Mouse (Mus musculus) ES-E14 (cell line): Measurements from ENCODE around the gene Trim45. TPM values are rescaled to one million over a fixed set of nuclear protein-coding genes. Genes with fewer than 3 reads are reported as not detected.

Source experiments
- DNase-seq: peaks from one replicate; pipeline ENCODE4 v3.0.0-alpha.2; 2013; ENCODE audit warnings: low read depth, low spot score
- H3K27ac ChIP-seq: 2 replicates; pipeline ENCODE4 v1.5.1; 2012; ENCODE audit warnings: low read depth, mild to moderate bottlenecking, low read length, moderate library complexity, mixed read lengths; ENCODE audit not compliant: poor library complexity, insufficient read depth, severe bottlenecking
- H3K36me3 ChIP-seq: 2 replicates; pipeline ENCODE4 v1.6.1; 2012; ENCODE audit warnings: mild to moderate bottlenecking, low read length, moderate library complexity, mixed read lengths; ENCODE audit not compliant: control insufficient read depth, poor library complexity, insufficient read depth, severe bottlenecking
- H3K4me1 ChIP-seq, 2 experiments: fragments of 150-350 bp in 1 of 2; sonication (generic) in 1 of 2; 2 replicates each; pipeline ENCODE4 v1.6.1; 2012; ENCODE audit warnings: low read length in 2 of 2, mild to moderate bottlenecking in 1 of 2, mixed read lengths in 1 of 2; ENCODE audit not compliant: control insufficient read depth in 2 of 2, insufficient read depth in 2 of 2, poor library complexity in 1 of 2
- H3K4me3 ChIP-seq, 2 experiments: fragments of 150-350 bp in 1 of 2; sonication (generic) in 1 of 2; 2 replicates each; pipeline ENCODE4 v1.5.1; 2012; ENCODE audit warnings: low read length in 2 of 2, low read depth in 1 of 2, mild to moderate bottlenecking in 1 of 2, mixed read lengths in 1 of 2; ENCODE audit not compliant: insufficient read depth in 1 of 2, poor library complexity in 1 of 2, severe bottlenecking in 1 of 2
- H3K9ac ChIP-seq: 2 replicates; pipeline ENCODE4 v1.6.1; 2012; ENCODE audit warnings: low read depth, mild to moderate bottlenecking, low read length, mixed read lengths; ENCODE audit not compliant: poor library complexity, insufficient read depth, severe bottlenecking
- H3K9me3 ChIP-seq: fragments of 150-350 bp; sonication (generic); 2 replicates; pipeline ENCODE4 v1.6.1; 2012; ENCODE audit warnings: low read depth, mild to moderate bottlenecking, low read length; ENCODE audit not compliant: control insufficient read depth, insufficient read depth
- CHD2 ChIP-seq: IDR thresholded peaks from 2 replicates; pipeline ENCODE4 v1.6.1; 2014; ENCODE audit warnings: mild to moderate bottlenecking, low read depth, low read length, inconsistent platforms
- HCFC1 ChIP-seq: IDR thresholded peaks from 2 replicates; pipeline ENCODE4 v1.6.1; 2012; ENCODE audit warnings: low read length, inconsistent platforms, borderline replicate concordance; ENCODE audit not compliant: insufficient read depth
- MAFK ChIP-seq: IDR thresholded peaks from 2 replicates; pipeline ENCODE4 v1.6.1; 2014; ENCODE audit warnings: mild to moderate bottlenecking, low read depth, low read length, inconsistent platforms; ENCODE audit not compliant: insufficient read depth
- ZC3H11A ChIP-seq: IDR thresholded peaks from 2 replicates; pipeline ENCODE4 v1.6.1; 2012; ENCODE audit warnings: low read depth, mild to moderate bottlenecking, inconsistent platforms, low read length, borderline replicate concordance
- ZNF384 ChIP-seq: IDR thresholded peaks from 2 replicates; pipeline ENCODE4 v1.6.1; 2012; ENCODE audit warnings: low read depth, low read length, inconsistent platforms
- in situ Hi-C, 2 experiments: fragments of 600-800 bp; cut with MboI; formaldehyde crosslinking; loops; one replicate each; pipeline ENCODE4 v1.15.1; 2025; ENCODE audit warnings: low sequenced_read_pairs in 2 of 2, inconsistent platforms in 1 of 2; ENCODE audit not compliant: unreplicated experiment in 2 of 2
- total RNA-seq: library from RNA; depleted of rRNA; stranded (reverse); fragments of 300-350 nt; gene quantifications from 2 replicates; pipeline ENCODE4 v1.2.3, GENCODE M21; 2012

Gene Trim45
- total RNA-seq, 1 experiment = 4.8 TPM

GRCm38 (mm10) chr3:100908594-100908993 is 13.4 kb upstream of the Trim45 start:
- Histone ChIP-seq H3K9ac (no peak overlapping the region), H3K36me3 (no peaks in the 10 kb centered on the region), H3K27ac (no peak overlapping the region), H3K4me1 (no peaks in the 10 kb centered on the region), H3K9me3 (no peaks in the 10 kb centered on the region), H3K4me3 (no peak overlapping the region)
- DNase-seq = no peak
- TF ChIP-seq HCFC1 (no peak), ZNF384 (no peak), CHD2 (no peak), ZC3H11A (no peak), MAFK (no peak)
- in situ Hi-C loops = no loop called here

DNA sequence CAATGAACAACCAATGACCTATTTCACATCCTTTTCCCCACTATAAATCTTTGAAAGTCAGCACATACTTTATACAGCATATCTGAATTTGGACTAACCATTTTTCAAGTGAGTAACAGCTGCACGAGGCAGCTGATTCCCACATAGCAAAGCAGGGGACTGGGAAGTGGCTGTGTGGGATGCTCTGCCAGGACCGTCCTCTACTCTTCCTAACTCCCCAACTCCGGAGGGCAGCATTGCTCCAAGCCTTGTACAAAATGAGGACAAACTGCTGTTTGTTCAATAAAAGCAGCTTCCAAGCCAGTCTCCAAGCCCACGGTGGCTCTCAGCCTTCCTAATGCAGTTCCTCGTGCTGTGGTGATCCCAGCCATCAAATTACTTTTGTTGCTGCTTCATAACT is 11.4 kb upstream of the Trim45 start:
- Histone ChIP-seq H3K4me1 (no peaks in the 10 kb centered on the region), H3K27ac (no peak overlapping the region), H3K4me3 (no peak overlapping the region), H3K9ac (no peak overlapping the region), H3K36me3 (no peaks in the 10 kb centered on the region), H3K9me3 (no peaks in the 10 kb centered on the region)
- DNase-seq = no peak
- in situ Hi-C loops = no loop called here
- TF ChIP-seq ZNF384 (no peak), ZC3H11A (no peak)

- H3K36me3 ChIP-seq = no peaks in the 10 kb centered on the region
- TF ChIP-seq MAFK (no peak), ZNF384 (no peak), CHD2 (no peak), ZC3H11A (no peak), HCFC1 (no peak)
- H3K27ac ChIP-seq = no peak overlapping the region
- DNase-seq = no peak
- no peak overlapping the region for H3K4me3 ChIP-seq
- in situ Hi-C loops = no loop called here
- H3K4me1 ChIP-seq = no peaks in the 10 kb centered on the region
- no peak overlapping the region for H3K9ac ChIP-seq
- H3K9me3 ChIP-seq = no peaks in the 10 kb centered on the region
These were observed 11.0 kb upstream of the Trim45 start for GRCm38 (mm10) chr3:100911026-100911425.

- Histone ChIP-seq H3K4me3 (no peak overlapping the region), H3K4me1 (no peaks in the 10 kb centered on the region), H3K9me3 (no peaks in the 10 kb centered on the region), H3K36me3 (no peaks in the 10 kb centered on the region), H3K27ac (no peak overlapping the region), H3K9ac (no peak overlapping the region)
- in situ Hi-C loops = no loop called here
- no peak for DNase-seq
- no peak for TF ChIP-seq CHD2
- TF ChIP-seq MAFK = no peak
- no peak for TF ChIP-seq HCFC1
- TF ChIP-seq ZC3H11A = no peak
- no peak for TF ChIP-seq ZNF384
These were observed 10.3 kb upstream of the Trim45 start for GRCm38 (mm10) chr3:100911498-100912213.

- Histone ChIP-seq H3K4me3 (no peak overlapping the region), H3K4me1 (no peaks in the 10 kb centered on the region), H3K9ac (no peak overlapping the region), H3K36me3 (no peaks in the 10 kb centered on the region), H3K27ac (no peak overlapping the region), H3K9me3 (no peaks in the 10 kb centered on the region)
- peak; percentile 30 for DNase-seq
- in situ Hi-C loops = no loop called here
- no peak for TF ChIP-seq CHD2
- TF ChIP-seq ZC3H11A = 0 out of 2 replicates have a peak, but pooled peaks have one; percentile 27
These were observed 5.2 kb upstream of the Trim45 start for GRCm38 (mm10) chr3:100916844-100917243.
